Mouse (Mus musculus) neural tube, embryonic 14.5 days (tissue): ENCODE data around the gene Cfap61. TPM values are rescaled to one million over a fixed set of nuclear protein-coding genes. Genes with fewer than 3 reads are reported as not detected.
A peak's percentile ranks its signal among the peaks of the same experiment; 100 is the strongest.

Source experiments
- ATAC-seq: fragments of 200-750 bp; cut with Nextera tagmentation; 2 replicates; pipeline ENCODE4 v1.8.0; 2017; ENCODE audit warnings: low read depth, mild to moderate bottlenecking, moderate TSS enrichment, moderate library complexity
- H3K27ac ChIP-seq: fragments of 300-500 bp; sonication (generic); 2 replicates; pipeline ENCODE4 v1.5.1; 2014; ENCODE audit warnings: low read depth, mild to moderate bottlenecking, control low read depth, low read length, moderate library complexity, mixed read lengths
- H3K27me3 ChIP-seq: fragments of 300-500 bp; sonication (generic); 2 replicates; pipeline ENCODE4 v1.6.1; 2014; ENCODE audit warnings: low read length; ENCODE audit not compliant: control insufficient read depth, insufficient read depth
- H3K36me3 ChIP-seq: fragments of 300-500 bp; sonication (generic); 2 replicates; pipeline ENCODE4 v1.6.1; 2014; ENCODE audit warnings: low read length, mixed read lengths; ENCODE audit not compliant: control insufficient read depth, insufficient read depth
- H3K4me1 ChIP-seq: fragments of 300-500 bp; sonication (generic); 2 replicates; pipeline ENCODE4 v1.6.1; 2014; ENCODE audit warnings: low read length; ENCODE audit not compliant: control insufficient read depth, insufficient read depth
- H3K4me2 ChIP-seq: fragments of 300-500 bp; sonication (generic); 2 replicates; pipeline ENCODE4 v1.6.1; 2014; ENCODE audit warnings: mild to moderate bottlenecking, low read depth, low read length, control low read depth
- H3K4me3 ChIP-seq: fragments of 300-500 bp; sonication (generic); 2 replicates; pipeline ENCODE4 v1.5.1; 2014; ENCODE audit warnings: low read depth, low read length, control low read depth, mixed read lengths
- H3K9ac ChIP-seq: fragments of 300-500 bp; sonication (generic); replicated peaks from 2 replicates; pipeline ENCODE4 v1.6.1; 2014; ENCODE audit warnings: low read depth, mild to moderate bottlenecking, control low read depth, low read length, mixed read lengths
- H3K9me3 ChIP-seq: fragments of 300-500 bp; sonication (generic); 2 replicates; pipeline ENCODE4 v1.6.1; 2016; ENCODE audit warnings: low read length; ENCODE audit not compliant: control insufficient read depth
- WGBS: fragments of 180-500 bp; shearing (Covaris S2); extraction: QIAGEN DNeasy Blood & Tissue Kit; methylation state at CpG from one replicate; pipeline ENCODE4 v1.1.7; 2014; 5-methylcytosine and 5-hydroxymethylcytosine counted together
- polyA plus RNA-seq: library from polyadenylated mRNA; unstranded; fragments of >200 nt; fragmentation: Nextera tagmentation; extraction: Ambion mirVana; gene quantifications from 2 replicates; pipeline ENCODE4 v1.2.1, GENCODE M21; 2014

Gene Cfap61
- polyA plus RNA-seq, 1 experiment from 2014 or later: 4.9 TPM

DNA sequence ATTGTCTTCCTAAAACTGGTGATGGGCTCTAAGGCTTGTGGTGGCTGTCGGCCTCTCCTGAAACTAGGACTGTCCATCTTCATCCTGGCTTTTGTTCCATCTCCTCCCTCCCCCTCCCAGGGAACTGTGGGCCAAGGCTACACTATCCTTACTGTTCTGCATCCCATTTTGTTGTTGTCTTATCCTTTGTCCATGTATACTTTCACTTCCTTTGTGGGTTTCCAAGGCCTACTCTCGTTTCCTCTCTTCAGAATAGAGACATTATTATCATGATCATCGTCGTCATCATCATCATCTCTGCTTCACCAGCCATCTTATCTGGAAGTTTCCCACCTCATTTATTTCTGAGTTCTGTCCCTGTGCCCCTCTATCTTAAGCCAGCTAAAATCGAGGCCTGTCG is 199.7 kb downstream of the Cfap61 start:
- H3K4me3 ChIP-seq: no peak overlapping the region
- H3K27ac ChIP-seq: no peak overlapping the region
- H3K9me3 ChIP-seq: no peaks in the 10 kb centered on the region
- H3K27me3 ChIP-seq: no peaks in the 10 kb centered on the region
- ATAC-seq: no peak
- no peaks in the 10 kb centered on the region for H3K36me3 ChIP-seq
- no peak overlapping the region for H3K9ac ChIP-seq
- WGBS: 83% methylated on average over 6 of the region's 6 CpGs
- H3K4me2 ChIP-seq: no peak overlapping the region
- no peaks in the 10 kb centered on the region for H3K4me1 ChIP-seq

DNA sequence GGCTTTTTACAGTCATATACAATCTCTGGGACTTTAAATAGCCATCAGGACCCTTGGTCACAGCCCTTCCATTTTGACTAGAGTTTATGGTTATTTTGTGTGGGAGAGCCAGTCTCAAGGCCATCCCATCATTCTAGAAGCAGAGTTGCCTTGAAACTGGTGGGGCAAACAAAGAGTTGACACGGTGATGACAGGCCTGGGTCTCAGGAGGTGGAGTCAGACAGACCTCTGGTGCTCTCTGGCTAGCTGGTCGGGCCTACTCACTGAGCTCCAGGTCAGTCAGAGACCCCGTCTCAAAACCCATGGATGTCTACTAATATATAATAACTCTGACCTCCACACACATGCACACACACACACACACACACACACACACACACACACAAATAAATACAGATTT is 206.1 kb downstream of the Cfap61 start:
- no peak overlapping the region for H3K27ac ChIP-seq
- H3K36me3 ChIP-seq: no peaks in the 10 kb centered on the region
- H3K4me1 ChIP-seq: no peaks in the 10 kb centered on the region
- WGBS: 85% methylated on average over 3 of the region's 3 CpGs
- H3K27me3 ChIP-seq: no peaks in the 10 kb centered on the region
- H3K4me3 ChIP-seq: no peak overlapping the region
- H3K4me2 ChIP-seq: no peak overlapping the region
- ATAC-seq: no peak
- no peaks in the 10 kb centered on the region for H3K9me3 ChIP-seq
- H3K9ac ChIP-seq: no peak overlapping the region

DNA sequence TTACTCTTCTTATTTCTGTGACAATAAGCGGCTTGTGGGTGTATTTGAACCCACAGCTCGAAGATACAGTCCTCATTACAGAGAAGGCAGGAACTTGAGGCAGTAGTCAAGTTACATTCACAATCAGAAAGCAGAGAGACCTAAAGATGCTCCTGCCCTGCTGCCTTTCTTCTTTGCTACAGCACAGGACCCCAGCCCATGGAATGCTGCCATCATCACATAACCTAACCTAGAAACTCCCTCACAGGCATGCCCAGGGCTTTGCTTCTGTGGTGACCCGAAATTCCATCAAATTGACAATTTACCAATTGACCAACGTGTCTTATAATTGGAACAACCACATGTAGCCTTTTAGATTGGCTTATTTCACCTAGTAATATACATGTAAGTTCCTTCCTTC is 212.7 kb downstream of the Cfap61 start:
- no peaks in the 10 kb centered on the region for H3K9me3 ChIP-seq
- no peak overlapping the region for H3K4me3 ChIP-seq
- ATAC-seq: no peak
- no peak overlapping the region for H3K27ac ChIP-seq
- no peaks in the 10 kb centered on the region for H3K4me1 ChIP-seq
- no peaks in the 10 kb centered on the region for H3K36me3 ChIP-seq
- H3K27me3 ChIP-seq: no peaks in the 10 kb centered on the region
- 87% methylated on average over 4 of the region's 4 CpGs for WGBS
- no peak overlapping the region for H3K9ac ChIP-seq
- H3K4me2 ChIP-seq: no peak overlapping the region

DNA sequence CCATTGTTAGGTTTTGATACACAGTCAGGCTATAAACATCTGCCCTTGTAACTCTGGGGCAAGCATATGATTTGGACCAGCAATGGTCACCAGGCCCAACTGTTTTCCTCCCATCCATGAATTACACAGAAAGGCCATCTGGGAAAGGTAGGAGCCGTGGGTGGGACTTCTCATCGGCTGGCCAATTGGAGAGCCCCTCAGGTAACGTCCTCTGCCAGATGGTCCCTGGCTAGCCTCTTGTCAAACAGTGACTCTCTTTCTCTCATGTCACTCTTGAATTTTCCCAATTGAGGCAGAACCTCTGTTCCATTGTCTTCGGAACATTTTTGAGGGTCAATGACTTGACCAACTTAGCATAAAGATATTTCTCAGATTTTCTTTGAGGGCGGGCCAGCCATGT is 213.2 kb downstream of the Cfap61 start:
- no peak for ATAC-seq
- Histone ChIP-seq H3K4me3 (no peak overlapping the region), H3K9me3 (no peaks in the 10 kb centered on the region), H3K4me2 (no peak overlapping the region), H3K27me3 (no peaks in the 10 kb centered on the region), H3K27ac (no peak overlapping the region), H3K9ac (no peak overlapping the region), H3K4me1 (no peaks in the 10 kb centered on the region), H3K36me3 (no peaks in the 10 kb centered on the region)
- WGBS: 91% methylated on average over 5 of the region's 5 CpGs

DNA sequence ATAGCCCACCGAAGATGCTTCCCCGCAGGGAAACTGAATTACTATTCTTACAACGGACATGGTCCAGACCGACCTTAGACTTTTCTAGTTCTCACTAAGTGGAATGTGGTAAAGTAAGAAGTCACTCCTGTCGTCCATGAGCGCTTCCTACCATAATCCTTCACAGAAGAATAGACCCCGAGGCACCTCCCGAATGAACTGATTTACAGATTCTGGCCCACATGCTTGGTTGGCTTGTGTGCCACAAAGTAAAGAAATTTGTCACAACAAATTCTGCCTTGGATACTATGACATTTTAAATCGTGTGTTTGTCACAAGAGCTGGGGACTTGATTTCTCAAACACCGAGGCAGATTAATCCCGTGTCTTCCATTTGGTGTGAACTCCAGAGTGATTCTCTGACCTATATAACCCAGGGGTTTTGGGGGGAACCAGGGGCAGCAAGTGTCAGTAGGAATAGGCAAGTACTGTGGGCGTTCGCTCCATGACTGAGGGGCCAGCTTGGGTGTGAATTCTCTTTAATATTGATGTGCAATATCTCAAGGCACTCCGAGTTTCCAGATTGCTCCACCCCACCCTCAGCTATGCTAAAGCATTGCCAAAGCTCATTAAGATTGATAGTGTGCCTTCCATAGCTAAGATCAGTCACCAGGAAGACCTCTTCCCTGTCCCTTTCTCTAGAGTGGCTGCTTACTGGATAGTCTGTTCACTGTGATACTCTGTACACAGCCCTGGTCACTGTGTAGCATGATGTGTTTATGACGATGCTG is 214.8 kb downstream of the Cfap61 start:
- WGBS: 91% methylated on average over 15 of the region's 15 CpGs
- no peak overlapping the region for H3K4me2 ChIP-seq

DNA sequence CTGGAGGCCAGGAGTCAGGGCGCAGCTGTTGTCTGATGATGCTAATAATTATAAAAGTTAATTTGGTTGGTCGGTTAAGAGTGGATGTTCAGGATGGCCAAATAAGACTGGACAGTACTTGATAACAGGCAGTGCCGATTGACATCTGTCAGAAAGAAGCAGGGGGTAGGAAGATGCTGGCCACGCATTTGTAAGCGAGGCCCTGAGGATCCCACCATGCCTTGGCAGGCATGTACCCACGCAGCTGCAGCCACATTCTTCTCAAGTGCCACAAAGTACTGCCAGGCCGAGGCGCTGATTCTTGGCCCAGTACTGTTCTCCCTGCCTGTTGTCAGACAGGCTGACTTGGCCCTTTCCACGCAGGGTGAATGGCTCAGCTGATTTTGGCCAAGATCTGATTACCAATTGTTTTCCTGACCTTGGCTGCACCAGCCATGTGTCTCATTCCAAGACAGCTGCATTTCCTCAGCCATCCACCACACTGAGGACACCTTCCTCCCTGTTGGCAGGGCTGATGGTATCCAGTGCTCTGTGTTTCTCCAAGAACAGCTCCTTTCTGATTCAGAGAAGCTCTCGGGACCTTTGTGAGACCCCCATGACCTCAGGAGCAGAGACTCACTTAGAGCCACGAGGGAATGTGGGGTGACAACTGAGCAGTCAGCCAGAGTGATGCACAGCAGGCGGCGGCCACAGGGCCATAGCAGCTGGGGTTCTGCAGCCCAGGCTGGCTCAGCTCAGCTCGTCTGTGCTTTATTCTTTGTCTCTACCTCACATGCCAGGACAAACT is 233.6 kb downstream of the Cfap61 start:
- Histone ChIP-seq H3K4me1 (0 out of 2 replicates have a peak, but pooled peaks cover 2% of the 10 kb centered on the region), H3K4me3 (no peak overlapping the region), H3K9ac (no peak overlapping the region), H3K27me3 (no peaks in the 10 kb centered on the region), H3K27ac (no peak overlapping the region), H3K36me3 (no peaks in the 10 kb centered on the region), H3K9me3 (no peaks in the 10 kb centered on the region), H3K4me2 (no peak overlapping the region)
- 45% methylated on average over 14 of the region's 14 CpGs for WGBS
- peak; percentile 69; the same call in 1 of the 2 replicates for ATAC-seq

More for the DNA sequence above, 214.8 kb downstream of the Cfap61 start:
- Histone ChIP-seq H3K4me3 (no peak overlapping the region), H3K9me3 (no peaks in the 10 kb centered on the region), H3K4me1 (no peaks in the 10 kb centered on the region), H3K36me3 (no peaks in the 10 kb centered on the region), H3K9ac (no peak overlapping the region), H3K27ac (no peak overlapping the region), H3K27me3 (no peaks in the 10 kb centered on the region)
- no peak for ATAC-seq

DNA sequence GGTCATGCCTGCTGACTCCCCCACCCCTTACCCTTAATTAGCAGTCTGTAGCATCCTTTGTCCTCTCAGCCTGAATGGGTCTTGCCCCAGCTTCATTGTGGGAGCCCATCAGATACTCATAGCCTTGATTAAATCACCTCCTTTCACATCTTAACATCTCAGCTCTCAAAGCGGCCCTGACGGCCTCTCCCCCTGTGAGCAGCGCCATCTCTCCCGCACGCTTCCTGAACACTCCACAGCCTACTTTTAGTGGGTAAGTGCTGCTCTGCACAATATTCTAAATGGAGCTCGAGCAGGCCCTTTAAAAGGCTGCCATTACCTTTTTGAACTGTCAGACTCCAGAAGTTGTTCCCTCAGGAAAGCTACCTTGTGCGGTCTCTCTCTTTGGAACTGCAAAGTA is 234.9 kb downstream of the Cfap61 start:
- no peaks in the 10 kb centered on the region for H3K9me3 ChIP-seq
- 0 out of 2 replicates have a peak, but pooled peaks cover 2% of the 10 kb centered on the region for H3K4me1 ChIP-seq
- no peak overlapping the region for H3K9ac ChIP-seq
- WGBS: 31% methylated on average over 7 of the region's 7 CpGs
- H3K36me3 ChIP-seq: no peaks in the 10 kb centered on the region
- H3K4me3 ChIP-seq: no peak overlapping the region
- H3K27ac ChIP-seq: no peak overlapping the region
- H3K27me3 ChIP-seq: no peaks in the 10 kb centered on the region
- H3K4me2 ChIP-seq: no peak overlapping the region
- ATAC-seq: no peak

DNA sequence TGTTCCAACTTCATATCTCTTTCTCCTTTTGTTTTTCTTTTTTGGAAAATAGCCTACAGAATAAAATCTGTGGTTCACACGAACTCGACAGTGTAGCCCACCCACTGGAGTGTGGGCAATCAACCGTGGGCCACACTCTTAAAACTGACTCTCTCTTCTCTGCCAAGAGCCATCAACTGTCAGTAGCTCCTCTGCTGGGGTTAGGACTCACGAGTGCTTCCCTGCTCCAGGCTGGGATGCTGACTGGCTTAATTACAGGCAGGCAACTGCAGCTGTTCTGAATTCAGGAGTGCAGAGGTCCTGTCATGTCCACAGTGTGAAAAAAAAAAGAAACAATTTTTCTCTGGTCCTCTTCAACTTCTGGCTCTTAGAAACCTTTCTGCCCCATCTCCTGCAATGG is 237.5 kb downstream of the Cfap61 start:
- no peak overlapping the region for H3K4me3 ChIP-seq
- no peak for ATAC-seq
- H3K4me1 ChIP-seq: 0 out of 2 replicates have a peak, but pooled peaks cover 2% of the 10 kb centered on the region
- no peak overlapping the region for H3K27ac ChIP-seq
- no peak overlapping the region for H3K4me2 ChIP-seq
- H3K9ac ChIP-seq: no peak overlapping the region
- no peaks in the 10 kb centered on the region for H3K27me3 ChIP-seq
- no peaks in the 10 kb centered on the region for H3K36me3 ChIP-seq
- no peaks in the 10 kb centered on the region for H3K9me3 ChIP-seq
- WGBS: 53% methylated on average over 4 of the region's 4 CpGs

DNA sequence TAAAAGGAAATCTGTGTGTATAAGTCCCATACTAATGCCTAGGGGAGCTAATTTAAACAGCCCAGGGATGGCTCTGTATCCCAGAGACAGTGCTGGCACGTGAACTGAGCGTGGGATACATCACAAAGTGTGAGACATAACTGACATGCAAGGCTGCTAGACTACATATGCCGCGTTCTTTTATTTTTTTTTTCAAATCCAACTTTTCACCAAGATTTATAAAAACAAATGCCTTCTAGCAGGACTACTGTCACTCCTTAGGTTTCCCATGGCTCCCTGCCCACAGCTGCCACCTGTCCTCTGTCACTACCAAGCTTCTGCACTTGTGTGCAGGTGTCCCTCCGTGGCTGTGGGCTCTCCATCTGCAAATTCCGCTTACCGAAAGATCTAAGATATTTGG is 239.6 kb downstream of the Cfap61 start:
- Histone ChIP-seq H3K4me1 (no peaks in the 10 kb centered on the region), H3K27ac (no peak overlapping the region), H3K9me3 (no peaks in the 10 kb centered on the region), H3K9ac (no peak overlapping the region), H3K36me3 (no peaks in the 10 kb centered on the region), H3K4me2 (no peak overlapping the region), H3K4me3 (no peak overlapping the region), H3K27me3 (no peaks in the 10 kb centered on the region)
- WGBS: 89% methylated on average over 7 of the region's 7 CpGs
- ATAC-seq: no peak
